Mouse (Mus musculus) cerebellum, postnatal 4 days (tissue): Measurements from ENCODE around the gene Irf2.
"Not testable (repeated sequence)": the region's sequence is repeated elsewhere in the genome, so short reads cannot be mapped to it uniquely, and the experiment has no call there.

Source experiments
- DNase-seq, 2 experiments: peaks; one replicate each; pipeline ENCODE4 v3.0.0; 2022; ENCODE audit warnings: low spot score in 2 of 2, mixed read lengths in 1 of 2

Gene Irf2

DNA sequence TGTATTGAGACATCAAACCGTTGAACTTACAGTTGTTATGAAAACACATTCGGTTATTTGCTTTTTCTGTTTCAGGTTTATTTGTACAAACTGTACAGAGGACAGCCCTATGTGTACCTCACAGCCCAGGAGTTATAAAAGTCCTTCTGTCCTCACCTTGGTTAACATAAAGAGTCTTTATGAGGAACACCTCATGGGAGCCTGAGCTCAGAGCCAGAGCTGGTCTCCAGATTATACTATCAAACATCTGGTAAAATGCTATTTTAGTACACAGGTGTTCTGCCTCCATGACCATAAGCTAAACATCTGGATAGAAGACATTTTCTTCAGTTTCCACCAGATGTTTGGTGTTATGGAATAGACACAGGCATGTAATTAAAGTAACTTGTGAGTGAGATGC, 13.1 kb upstream of the Irf2 start:
- no peak for DNase-seq

DNA sequence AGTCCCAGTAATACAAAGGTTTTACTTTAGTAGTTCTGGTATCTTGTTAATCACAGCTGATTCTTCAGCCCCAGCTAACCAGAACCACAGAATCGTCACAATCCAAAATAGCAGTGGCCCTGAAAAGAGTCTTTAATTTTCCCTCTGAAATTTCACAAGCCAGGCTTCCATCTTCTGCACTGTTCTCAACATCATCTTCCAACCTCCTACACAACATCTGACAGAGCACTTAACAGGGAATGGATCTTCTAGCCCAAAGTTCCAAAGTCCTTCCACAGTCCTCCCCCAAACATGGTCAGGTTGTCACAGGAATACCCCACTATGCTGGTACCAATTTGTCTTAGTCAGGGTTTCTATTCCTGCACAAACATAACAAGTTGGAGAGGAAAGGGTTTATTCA, 9.9 kb upstream of the Irf2 start:
- DNase-seq: not testable (repeated sequence)

DNA sequence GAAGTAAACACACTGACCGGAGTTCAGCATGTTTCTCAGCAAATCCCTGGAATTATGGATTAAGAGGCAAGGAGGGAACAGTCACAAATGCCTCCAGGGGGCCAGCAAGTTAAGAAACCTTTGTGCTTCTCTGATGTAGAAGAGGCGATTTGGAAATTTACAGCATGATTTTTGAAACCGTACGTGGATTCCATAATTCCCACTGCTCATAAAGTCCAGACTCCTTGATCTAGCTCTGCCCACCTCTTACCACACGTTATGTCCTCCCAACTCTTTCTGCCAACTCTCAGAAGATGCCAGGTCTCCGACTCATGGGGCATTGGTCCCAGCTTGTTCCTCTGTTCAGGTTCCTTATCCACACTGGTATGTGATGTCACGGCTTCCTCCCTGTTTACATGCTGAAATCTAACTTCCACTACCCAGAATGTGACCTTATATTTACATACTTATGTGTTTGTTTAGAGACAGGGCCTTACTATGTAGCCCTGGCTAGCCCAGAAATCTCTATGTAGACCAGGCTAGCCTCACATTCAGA, 7.1 kb upstream of the Irf2 start:
- no peak for DNase-seq

DNA sequence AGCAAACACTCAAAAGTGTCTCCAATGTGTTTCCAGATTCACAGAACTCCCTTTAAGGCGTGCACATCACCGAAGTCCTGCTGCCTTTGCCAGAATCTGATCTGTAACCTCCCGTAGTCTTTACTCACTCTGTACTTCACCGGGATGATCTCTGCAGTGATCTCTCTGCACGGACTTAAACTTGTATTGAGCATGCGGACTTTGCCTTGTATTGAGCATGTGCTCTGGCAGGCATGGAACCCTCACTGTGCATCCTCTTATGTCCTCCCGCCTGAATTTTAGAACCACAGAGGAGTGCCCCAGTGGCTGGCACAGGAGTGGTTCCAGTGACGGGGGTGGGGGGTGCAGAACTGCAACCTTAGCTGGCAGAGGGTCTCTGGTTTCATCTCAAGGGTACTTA, 5.9 kb upstream of the Irf2 start:
- DNase-seq: no peak

DNA sequence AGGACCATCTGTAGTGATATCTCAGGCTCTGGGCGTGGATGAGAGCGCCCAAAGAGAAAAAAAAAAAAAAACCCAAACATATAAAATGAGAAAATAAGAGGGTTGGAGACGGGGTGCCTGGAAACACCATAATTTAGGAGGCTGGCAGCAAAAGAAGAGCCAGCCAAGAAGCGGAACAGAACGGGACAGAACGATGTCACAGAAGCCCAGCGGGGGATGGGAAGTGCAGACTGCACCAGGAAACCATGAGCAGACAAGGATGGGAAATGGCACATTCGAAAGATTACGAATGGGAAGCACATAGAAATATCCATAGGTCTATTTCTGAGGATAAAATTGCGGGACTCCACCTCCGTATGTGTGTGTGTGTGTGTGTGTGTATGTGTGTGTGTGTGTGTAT, 4.0 kb upstream of the Irf2 start:
- no peak for DNase-seq

DNA sequence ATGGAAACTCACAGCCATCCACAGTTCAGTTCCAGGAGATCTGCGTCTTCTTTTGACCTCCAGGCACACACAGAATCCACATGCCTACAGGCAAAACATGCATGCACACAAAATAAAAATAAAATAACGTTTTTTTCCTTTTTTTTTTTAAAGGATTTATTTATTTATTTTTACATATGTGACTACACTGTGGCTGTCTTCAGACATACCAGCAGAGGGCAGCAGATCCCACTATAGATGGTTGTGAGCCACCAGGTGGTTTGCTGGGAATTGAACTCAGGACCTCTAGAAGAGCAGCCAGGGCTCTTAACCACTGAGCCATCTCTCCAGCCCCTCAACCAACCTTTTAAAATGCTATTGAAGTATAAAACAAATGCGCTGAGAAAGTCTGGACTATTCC, 3.3 kb upstream of the Irf2 start:
- no peak for DNase-seq

DNA sequence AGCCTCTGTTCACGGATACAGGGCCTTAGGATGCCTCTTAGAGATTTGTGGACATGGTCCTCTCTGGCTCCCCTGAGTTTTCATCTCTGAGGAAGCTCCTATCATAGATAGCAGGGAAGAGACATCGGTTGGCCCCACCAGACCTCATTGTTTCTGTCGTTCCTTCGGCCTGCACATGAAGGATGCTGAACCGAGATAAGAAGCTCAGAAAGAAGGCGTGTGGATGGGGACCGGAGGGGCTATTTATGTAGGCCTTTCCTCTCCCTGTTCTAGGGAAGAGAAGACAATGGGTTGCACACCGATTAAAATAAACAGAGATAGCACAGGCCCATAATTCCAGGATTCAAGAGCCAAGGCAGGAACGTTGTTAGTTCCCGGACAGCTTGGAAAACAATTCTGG, 2.1 kb upstream of the Irf2 start:
- no peak for DNase-seq

DNA sequence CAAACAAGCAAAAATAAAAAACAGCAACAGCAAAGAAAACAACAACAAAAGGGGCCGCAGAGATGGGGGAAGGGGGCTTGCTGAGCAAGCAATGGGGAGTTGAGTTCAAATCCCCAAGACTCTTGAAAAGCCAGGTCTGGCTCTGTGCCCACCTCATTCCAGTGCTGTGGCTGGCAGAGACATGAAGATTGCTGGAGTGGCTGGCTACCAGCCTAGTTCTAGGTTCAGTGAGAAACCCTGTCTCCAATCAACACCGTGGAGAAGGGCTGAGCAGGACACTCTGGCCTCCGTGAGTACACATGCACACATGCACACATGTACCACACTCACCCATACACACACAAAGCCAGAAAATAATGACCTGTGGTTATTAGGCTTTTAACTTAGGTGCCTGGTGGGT, 1.6 kb upstream of the Irf2 start:
- DNase-seq: peak in 1 of 2 experiments; percentile 9

DNA sequence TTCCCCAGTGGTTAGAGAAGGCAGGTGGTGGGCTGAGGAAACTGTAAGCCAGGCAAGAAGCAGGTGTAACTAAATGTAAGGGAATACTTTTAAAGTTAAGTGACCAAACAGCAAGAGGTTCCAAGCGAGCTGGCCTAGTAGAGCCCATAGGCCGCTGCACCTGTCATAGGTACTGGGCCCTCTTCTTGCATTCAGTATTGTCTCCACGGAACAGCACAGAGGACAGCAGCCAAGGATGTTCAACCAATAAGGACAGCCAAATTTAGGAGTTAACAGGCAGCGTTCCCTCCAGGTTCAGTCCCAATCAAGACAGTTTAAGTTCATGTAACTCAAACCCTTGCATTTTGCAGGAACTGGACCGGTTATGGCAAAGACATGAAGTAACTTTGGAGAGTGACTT, 931 bp upstream of the Irf2 start:
- no peak for DNase-seq

DNA sequence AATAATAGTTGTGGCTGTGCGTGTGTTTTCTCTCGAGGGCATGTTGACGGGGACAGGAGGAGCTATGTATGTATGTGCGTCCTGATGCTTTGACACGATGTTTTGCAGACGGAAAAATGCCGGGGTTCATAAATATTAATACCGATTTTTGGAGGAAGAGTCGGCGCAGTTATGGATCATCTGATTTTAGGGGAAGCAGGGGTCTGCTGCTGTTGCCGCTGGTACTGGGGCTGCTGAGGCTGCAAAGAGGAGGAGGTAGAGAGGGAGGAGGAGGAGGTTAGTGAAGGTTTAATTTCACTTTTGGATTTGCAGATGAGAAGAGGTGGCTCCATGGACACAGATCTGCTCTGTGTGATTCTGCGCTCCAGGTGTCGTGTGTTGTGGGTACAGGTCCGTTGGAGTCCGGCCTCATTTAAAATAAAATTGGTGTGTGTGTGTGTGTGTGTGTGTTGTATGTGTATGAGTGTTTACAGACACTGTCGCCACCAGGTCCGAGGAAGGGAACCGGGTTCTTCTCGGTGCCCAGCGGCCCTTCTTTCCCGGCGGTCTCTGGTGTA, 502 bp downstream of the Irf2 start:
- no peak for DNase-seq

DNA sequence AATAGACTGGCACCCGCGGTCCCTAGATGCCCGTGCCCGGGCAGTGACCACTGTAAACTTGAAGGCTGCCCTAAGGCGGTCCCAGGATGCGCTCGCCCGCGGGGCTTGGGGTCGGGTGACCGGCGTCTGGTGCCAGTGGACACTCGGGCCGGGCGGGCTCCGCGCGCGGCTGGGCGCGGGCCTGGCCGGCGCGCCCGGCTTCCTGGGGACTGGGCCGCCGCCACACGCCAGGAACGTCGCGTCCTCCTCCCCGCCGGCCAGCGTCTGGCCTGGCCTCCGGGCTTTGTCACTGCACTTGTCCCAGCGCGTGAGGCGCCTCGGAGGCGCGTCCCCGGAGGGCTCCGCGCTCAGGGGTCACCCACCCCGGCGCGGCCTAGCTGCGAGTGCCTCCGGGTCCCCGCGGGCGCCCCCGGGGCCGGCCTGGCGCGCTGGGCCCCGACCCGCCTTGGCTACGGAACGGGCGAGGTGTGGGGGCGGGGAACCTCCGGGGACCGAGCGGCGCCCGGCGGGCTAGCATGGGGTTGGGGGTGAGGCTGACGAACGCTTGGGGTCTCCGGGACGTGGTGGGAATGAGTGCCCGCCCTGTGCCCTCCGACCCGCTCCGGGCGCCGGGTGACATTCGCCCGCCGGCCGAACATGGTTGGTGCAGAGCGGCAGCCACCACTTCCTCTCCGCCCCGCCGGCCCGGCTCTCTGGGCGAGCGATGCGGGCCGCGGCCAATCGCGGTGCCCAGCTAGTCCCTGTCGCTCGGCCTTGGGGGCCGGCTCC, 1.2 kb downstream of the Irf2 start:
- peak; percentile 47 to 70 for DNase-seq

DNA sequence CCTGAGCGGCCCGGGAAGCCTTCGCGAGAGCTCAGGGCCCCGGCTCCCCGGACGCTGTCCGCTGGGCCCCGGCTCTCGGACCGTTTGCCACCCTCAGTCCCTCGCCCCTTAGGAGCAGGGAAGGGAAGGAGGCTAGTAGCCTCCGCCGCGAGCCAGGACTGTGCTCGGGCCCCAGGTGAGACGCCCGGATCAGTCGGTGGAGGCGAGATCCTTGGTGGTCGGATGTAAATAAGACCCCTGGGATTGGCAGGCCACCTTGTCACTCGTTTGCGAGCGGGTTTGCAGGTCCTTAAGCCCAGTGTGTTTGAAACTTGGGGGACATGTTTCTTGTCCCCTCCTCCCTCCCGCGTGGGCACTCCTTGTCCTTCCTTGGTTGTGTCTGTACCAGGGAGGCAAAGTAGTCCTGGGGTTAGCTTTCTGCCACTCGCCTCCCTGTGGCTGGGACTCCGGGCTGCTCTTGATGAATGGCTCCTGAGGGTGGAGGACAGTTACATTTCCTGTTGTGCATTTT, 1.8 kb downstream of the Irf2 start:
- peak in 1 of 2 experiments; percentile 37 for DNase-seq

DNA sequence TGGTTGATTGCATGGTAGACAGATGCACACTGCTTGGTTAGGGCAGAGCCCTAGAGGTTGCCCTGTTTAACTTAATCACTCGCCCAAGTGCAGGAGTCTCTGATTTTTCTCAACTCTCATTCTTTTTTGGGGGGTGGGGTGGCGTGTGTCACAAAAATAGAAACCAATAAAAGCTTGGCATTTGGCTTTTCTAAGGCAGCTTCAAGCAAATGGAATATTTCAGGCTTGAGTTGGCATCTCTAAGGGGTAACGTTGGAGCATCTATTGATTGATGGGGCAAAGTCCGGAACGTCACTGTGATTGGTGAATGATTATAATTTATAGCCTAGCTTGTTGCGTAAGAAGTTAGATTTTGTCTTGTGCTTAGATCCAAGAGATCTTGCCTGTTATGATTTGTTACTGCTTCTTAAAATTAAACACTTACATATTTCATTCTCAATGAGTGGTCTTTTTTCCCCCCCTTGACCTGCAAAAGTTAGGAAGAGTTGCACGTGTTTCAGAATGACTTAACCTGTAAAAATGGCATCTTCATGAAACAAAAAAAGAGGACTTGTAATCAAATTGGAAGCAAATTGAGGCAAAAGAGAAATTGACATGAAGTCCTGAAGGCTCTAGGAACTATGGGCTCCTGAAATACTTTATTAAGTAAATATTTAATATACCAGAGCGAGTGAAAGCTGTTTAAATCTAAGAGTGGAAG, 2.6 kb downstream of the Irf2 start:
- no peak for DNase-seq

DNA sequence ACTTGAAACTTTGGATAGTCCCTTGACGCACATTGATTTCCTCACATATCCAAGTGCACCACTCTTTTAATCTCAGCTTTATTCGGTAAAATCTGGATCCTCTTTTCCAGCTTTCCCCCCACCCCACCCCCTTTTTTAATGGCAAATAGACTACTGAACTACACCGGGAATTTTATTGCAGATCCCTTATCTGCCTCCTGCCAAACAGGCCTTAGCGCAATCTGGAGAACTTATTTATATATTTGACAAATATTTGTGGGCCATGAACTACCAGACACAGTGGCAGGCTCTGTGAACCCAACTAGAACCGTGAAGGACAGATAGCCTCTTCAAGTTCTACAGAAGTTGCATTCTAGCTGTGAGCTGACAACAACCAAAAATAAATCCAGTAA, 3.2 kb downstream of the Irf2 start:
- DNase-seq: no peak

DNA sequence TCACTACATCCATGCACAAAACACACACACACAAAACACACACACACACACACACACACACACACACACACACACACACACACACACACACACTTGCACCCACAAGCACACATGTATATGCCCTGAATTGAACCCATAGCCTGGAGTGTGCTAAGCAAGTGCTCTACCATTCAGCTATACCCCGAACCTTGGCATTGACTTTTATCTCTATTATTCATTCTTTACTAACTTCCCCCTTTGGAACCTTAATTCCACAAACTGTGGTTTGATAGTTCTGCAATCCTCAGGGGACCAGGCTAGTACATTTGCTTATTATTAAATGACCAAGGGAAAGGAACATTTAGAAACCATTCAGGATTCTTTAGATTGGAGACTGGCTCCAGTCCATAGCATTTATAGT, 5.9 kb downstream of the Irf2 start:
- no peak for DNase-seq

DNA sequence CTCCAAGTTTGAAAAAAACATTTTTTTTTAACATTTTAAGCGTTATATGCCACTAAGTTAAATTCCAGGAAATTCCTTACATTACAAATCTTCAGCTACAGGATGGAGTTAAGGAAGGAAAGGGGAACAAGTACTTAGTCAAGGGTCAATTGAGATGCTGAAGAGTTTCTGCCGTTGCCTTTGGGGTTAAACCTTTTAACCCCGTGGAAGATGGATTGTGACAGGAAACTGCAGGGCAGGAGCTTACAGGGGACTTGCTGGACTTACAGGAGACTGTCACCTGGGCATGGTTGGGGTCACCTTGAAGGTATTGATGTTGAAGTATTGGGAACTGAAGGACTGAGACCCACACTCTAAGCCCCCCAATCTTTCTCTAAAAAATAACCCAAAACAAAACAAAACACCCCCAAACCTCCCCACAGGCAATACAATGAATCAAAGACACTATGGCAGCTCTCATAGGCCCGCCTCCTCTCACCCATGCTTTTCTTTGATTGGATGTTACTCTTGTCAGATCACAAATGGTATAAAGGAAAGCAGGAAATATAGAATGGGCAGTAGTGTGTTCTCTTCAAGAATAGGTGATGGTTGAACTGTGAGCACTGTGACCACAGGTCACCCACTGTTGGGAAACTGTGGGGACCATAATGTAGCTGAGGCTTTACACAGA, 7.9 kb downstream of the Irf2 start:
- DNase-seq: no peak

DNA sequence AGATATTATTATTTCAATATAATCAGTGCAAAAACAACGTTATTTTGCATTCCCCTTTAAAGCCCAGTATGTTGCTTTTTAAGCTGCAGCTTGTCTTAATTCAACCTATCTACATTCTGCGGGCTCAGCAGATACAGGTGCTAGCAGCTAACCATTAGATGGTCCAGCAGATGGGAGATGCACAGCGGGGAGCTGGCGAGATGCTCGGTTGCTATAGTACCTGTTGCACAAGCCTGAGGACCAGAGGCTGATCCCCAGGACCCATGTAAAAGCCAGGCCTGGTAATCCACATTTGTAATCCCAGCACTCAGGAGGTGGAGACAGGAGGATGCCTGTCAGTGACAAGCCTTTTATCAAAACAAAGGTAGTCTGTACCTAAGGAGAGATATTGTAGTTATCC, 10.5 kb downstream of the Irf2 start:
- DNase-seq: no peak

DNA sequence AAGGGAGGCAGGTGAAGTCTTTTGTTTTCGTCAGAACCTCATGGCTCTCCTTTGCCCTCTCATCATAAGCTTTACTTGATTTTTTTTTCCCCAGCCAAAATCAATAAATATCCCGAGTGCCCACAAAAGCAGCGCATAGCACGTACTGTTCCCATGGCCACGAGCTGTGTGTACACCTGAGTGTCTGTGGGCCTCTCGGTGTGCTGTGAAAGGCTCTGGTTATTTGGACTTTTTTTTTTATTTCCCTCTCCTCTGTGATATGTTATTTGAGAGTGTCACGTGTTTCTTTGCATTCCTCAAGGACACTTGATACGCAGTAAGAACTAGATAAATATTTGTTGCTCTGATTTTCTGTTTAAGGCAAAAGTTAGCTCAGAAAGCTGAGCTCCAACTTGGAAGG, 11.0 kb downstream of the Irf2 start:
- no peak for DNase-seq

DNA sequence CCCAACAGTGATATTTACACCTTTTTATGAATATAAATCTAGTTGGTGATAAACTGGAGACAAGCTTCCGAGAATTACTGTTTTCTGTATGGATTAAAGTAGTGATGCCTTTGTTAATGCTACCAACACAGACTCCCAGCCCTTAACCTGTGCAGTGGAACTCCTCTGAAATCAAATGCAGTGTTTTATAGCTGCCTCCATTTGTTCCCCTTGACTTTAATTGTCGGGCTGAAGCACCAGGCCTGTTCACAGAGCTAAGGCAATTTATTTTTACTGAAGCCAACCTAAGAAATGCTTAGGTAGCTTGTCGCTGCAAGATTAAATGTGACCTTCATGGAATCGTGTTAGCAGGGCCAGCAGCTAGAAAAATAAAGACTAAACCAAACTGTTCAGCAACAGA, 11.6 kb downstream of the Irf2 start:
- no peak for DNase-seq

DNA sequence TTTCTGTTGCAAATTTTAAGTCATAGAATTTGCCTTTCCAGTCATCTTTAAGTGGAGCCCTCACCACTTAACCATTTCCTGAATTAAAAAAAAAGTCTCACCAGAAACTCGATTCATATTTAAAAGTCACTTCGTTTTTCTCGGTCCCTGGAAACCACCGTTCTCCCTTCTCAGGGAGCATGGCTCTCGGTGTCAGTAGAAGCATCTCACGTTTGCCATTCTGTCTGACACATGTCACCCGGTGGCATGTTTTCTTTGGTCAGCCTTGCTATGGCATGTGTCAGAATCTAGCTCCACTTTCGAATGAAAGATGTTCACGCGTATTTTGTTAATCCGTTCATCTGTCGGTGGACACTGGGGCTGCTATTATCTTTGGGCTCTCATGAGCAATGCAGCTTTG, 13.5 kb downstream of the Irf2 start:
- no peak for DNase-seq

DNA sequence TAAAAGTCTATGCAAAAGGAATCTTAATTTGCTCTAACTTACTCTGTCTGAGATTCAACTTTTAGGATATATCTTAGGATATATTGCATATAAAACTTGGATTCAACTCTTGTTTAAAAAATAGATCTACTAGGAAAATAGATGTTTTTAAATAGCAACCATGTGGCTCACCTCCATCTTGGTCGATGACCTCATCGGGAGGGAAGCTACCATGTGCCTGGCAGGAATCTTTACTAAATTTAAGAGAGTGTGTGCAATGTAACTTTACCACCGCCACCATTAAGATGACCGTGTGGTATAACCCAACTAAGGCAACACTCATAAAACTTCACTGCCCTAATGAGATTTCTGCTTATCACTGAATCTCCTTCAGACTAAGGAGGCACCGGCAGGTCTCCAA, 14.8 kb downstream of the Irf2 start:
- no peak for DNase-seq

DNA sequence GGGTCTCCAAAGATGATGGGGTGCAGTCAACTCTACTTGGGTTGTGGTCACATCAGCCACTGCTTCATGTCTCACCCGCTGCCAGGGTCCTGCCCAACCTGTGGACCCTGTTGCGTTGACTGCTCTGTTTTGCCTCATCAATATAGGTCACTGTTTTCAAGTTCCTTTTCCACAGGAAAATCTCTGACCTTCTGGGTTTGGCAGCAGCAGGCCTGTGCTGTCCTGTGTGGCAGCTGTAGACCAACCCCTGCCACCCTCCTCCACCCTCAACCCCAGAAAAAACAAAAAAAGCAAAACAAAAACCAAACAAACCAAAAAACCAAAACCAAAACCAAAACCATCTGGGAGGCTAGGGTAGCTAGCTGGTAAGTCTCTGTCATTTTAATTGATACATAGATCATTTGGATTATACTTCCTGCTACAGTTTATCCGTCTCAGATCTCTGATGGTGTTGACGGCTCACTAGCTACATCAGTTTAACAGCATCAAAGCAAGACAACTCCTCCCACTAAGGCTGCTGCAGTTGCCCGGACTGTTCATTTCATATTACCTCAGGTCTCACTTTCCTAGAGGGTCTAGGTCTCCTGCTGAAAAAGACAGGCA, 16.3 kb downstream of the Irf2 start:
- no peak for DNase-seq
